Mouse (Mus musculus) liver, adult 2 months (tissue): ENCODE measurements around the gene Slc43a2. TPM values are rescaled to one million over a fixed set of nuclear protein-coding genes. Genes with fewer than 3 reads are reported as not detected.
"Not testable (repeated sequence)": the region's sequence is repeated elsewhere in the genome, so short reads cannot be mapped to it uniquely, and the experiment has no call there.

ENCODE experiments used
- DNase-seq: peaks from one replicate; pipeline ENCODE4 v3.0.0-alpha.2; 2011; ENCODE audit warnings: low read depth, low spot score; ENCODE audit errors: extremely low read depth
- H3K27ac ChIP-seq: fragments of 200-500 bp; replicated peaks from 2 replicates; pipeline ENCODE4 v1.5.1; 2012; ENCODE audit warnings: low read depth, mild to moderate bottlenecking, control low read depth, inconsistent platforms, low read length; ENCODE audit not compliant: insufficient read depth
- H3K27me3 ChIP-seq: fragments of 200-500 bp; 2 replicates; pipeline ENCODE4 v1.6.1; 2012; ENCODE audit warnings: mild to moderate bottlenecking, moderate library complexity, low read length, inconsistent platforms; ENCODE audit not compliant: control insufficient read depth, insufficient read depth
- H3K36me3 ChIP-seq: fragments of 200-500 bp; 2 replicates; pipeline ENCODE4 v1.6.1; 2012; ENCODE audit warnings: low read length, inconsistent platforms; ENCODE audit not compliant: control insufficient read depth, insufficient read depth
- H3K4me1 ChIP-seq: fragments of 200-500 bp; 2 replicates; pipeline ENCODE4 v1.6.1; 2011; ENCODE audit warnings: low read length; ENCODE audit not compliant: control insufficient read depth, insufficient read depth
- H3K4me3 ChIP-seq: fragments of 200-500 bp; 2 replicates; pipeline ENCODE4 v1.5.1; 2011; ENCODE audit warnings: low read depth, mild to moderate bottlenecking, control low read depth, low read length, moderate library complexity; ENCODE audit not compliant: insufficient read depth
- H3K79me2 ChIP-seq: fragments of 200-500 bp; 2 replicates; pipeline ENCODE4 v1.6.1; 2012; ENCODE audit warnings: inconsistent platforms, mild to moderate bottlenecking, low read length, moderate library complexity; ENCODE audit not compliant: control insufficient read depth, insufficient read depth
- H3K9ac ChIP-seq: fragments of 200-500 bp; 2 replicates; pipeline ENCODE4 v1.6.1; 2012; ENCODE audit warnings: low read depth, mild to moderate bottlenecking, control low read depth, inconsistent platforms, low read length
- CTCF ChIP-seq: fragments of 200-500 bp; IDR thresholded peaks from 2 replicates; pipeline ENCODE4 v1.5.1; 2011; ENCODE audit warnings: low read depth, low read length, control low read depth
- POLR2A ChIP-seq: fragments of 200-500 bp; IDR thresholded peaks from 2 replicates; pipeline ENCODE4 v1.6.1; 2011; ENCODE audit warnings: low read length, control low read depth; ENCODE audit not compliant: insufficient read depth; ENCODE audit errors: extremely low read depth
- WGBS: fragments of 180-500 bp; shearing (Covaris S2); methylation state at CpG from one replicate; pipeline ENCODE4 v1.1.7; 2018; 5-methylcytosine and 5-hydroxymethylcytosine counted together
- polyA plus RNA-seq: library from polyadenylated mRNA; depleted of rRNA; stranded (reverse); fragments of >200 nt; gene quantifications from 2 replicates; pipeline ENCODE4 v1.2.3, GENCODE M21; 2012
- total RNA-seq: library from RNA; depleted of rRNA; stranded (reverse); fragments of >200 nt; gene quantifications from 2 replicates; pipeline ENCODE4 v1.2.3, GENCODE M21; 2014

Slc43a2 gene
- total and polyA plus RNA-seq, 2 experiments = 4.1 to 8.0 TPM

- no peaks in the 10 kb centered on the region for H3K79me2 ChIP-seq
- no peak overlapping the region for H3K27ac ChIP-seq
- peaks cover 1% of the 10 kb centered on the region; the same call in 1 of the 2 replicates for H3K36me3 ChIP-seq
- 65% methylated on average over 12 of the region's 12 CpGs for WGBS
- DNase-seq = no peak
- H3K4me1 ChIP-seq = no peaks in the 10 kb centered on the region
- no peak for TF ChIP-seq POLR2A
- no peak for TF ChIP-seq CTCF
- no peaks in the 10 kb centered on the region for H3K27me3 ChIP-seq
- no peak overlapping the region for H3K4me3 ChIP-seq
- no peak overlapping the region for H3K9ac ChIP-seq
Observed at GRCm38 (mm10) chr11:75550200-75550946, 18.9 kb downstream of the Slc43a2 start.

- TF ChIP-seq POLR2A (no peak), CTCF (no peak)
- DNase-seq = no peak
- H3K4me3 ChIP-seq = no peak overlapping the region
- no peaks in the 10 kb centered on the region for H3K36me3 ChIP-seq
- no peak overlapping the region for H3K9ac ChIP-seq
- WGBS = 91% methylated on average over 5 of the region's 5 CpGs
- no peak overlapping the region for H3K27ac ChIP-seq
- no peaks in the 10 kb centered on the region for H3K27me3 ChIP-seq
- H3K4me1 ChIP-seq = no peaks in the 10 kb centered on the region
- no peaks in the 10 kb centered on the region for H3K79me2 ChIP-seq
Observed at GRCm38 (mm10) chr11:75551321-75551720, 19.8 kb downstream of the Slc43a2 start.

- no peaks in the 10 kb centered on the region for H3K27me3 ChIP-seq
- no peaks in the 10 kb centered on the region for H3K4me1 ChIP-seq
- WGBS = 86% methylated on average over 9 of the region's 9 CpGs
- H3K79me2 ChIP-seq = no peaks in the 10 kb centered on the region
- no peak overlapping the region for H3K27ac ChIP-seq
- H3K4me3 ChIP-seq = no peak overlapping the region
- no peak for TF ChIP-seq CTCF
- no peak for TF ChIP-seq POLR2A
- H3K36me3 ChIP-seq = no peaks in the 10 kb centered on the region
- H3K9ac ChIP-seq = no peak overlapping the region
- DNase-seq = no peak
Observed at GRCm38 (mm10) chr11:75551961-75552441, 20.5 kb downstream of the Slc43a2 start.

- no peaks in the 10 kb centered on the region for H3K4me1 ChIP-seq
- 84% methylated on average over 7 of the region's 7 CpGs for WGBS
- H3K4me3 ChIP-seq = no peak overlapping the region
- no peaks in the 10 kb centered on the region for H3K36me3 ChIP-seq
- no peak overlapping the region for H3K9ac ChIP-seq
- TF ChIP-seq POLR2A = no peak
- no peak for TF ChIP-seq CTCF
- no peaks in the 10 kb centered on the region for H3K79me2 ChIP-seq
- H3K27me3 ChIP-seq = no peaks in the 10 kb centered on the region
- no peak for DNase-seq
- H3K27ac ChIP-seq = no peak overlapping the region
Observed at GRCm38 (mm10) chr11:75552906-75553482, 21.5 kb downstream of the Slc43a2 start.

- WGBS = 95% methylated on average over 6 of the region's 6 CpGs
- not testable (repeated sequence) for H3K79me2 ChIP-seq, H3K9ac ChIP-seq, H3K4me1 ChIP-seq, H3K27ac ChIP-seq, H3K4me3 ChIP-seq, H3K27me3 ChIP-seq, H3K36me3 ChIP-seq, DNase-seq
Observed at GRCm38 (mm10) chr11:75556006-75556405, 24.5 kb downstream of the Slc43a2 start.

GRCm38 (mm10) chr11:75557142-75557541 is 25.6 kb downstream of the Slc43a2 start:
- WGBS = 99% methylated on average over 6 of the region's 6 CpGs
- no peak overlapping the region for H3K9ac ChIP-seq
- H3K27me3 ChIP-seq = no peaks in the 10 kb centered on the region
- DNase-seq = no peak
- no peak overlapping the region for H3K4me3 ChIP-seq
- H3K27ac ChIP-seq = no peak overlapping the region
- TF ChIP-seq POLR2A (no peak), CTCF (no peak)
- H3K36me3 ChIP-seq = no peaks in the 10 kb centered on the region
- H3K79me2 ChIP-seq = no peaks in the 10 kb centered on the region
- H3K4me1 ChIP-seq = no peaks in the 10 kb centered on the region
